Mouse (Mus musculus): ENCODE results near the gene Rasgrp3. TPM values are rescaled to one million over a fixed set of nuclear protein-coding genes. Genes with fewer than 3 reads are reported as not detected.
"Not testable (repeated sequence)": the region's sequence is repeated elsewhere in the genome, so short reads cannot be mapped to it uniquely, and the experiment has no call there.

Rasgrp3 gene
- polyA plus RNA-seq, 1 experiment from 2014 or later, result 5.9 TPM

DNA sequence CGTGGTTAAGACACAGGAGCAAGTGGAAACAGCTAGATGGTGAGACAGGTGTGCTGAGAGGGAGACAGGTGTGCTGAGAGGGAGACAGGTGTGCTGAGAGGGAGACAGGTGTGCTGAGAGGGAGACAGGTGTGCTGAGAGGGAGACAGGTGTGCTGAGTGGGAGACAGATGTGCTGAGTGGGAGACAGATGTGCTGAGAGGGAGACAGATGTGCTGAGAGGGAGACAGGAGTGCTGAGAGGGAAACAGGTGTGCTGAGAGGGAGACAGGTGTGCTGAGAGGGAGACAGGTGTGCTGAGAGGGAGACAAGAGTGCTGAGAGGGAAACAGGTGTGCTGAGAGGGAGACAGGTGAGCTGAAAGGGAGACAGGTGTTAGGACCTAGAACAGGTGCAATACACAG is 27.5 kb downstream of the Rasgrp3 start:
- ATAC-seq (ENCODE audit: low FRiP score); H3K9me3 ChIP-seq (replicated peaks); H3K9ac ChIP-seq (replicated peaks); H3K27me3 ChIP-seq (replicated peaks); H3K27ac ChIP-seq (replicated peaks); H3K4me3 ChIP-seq (replicated peaks); H3K4me2 ChIP-seq; H3K36me3 ChIP-seq: not testable (repeated sequence)
- WGBS, result 93% methylated on average over 1 of the region's 1 CpGs
- H3K4me1 ChIP-seq, result peaks cover 12% of the 10 kb centered on the region

DNA sequence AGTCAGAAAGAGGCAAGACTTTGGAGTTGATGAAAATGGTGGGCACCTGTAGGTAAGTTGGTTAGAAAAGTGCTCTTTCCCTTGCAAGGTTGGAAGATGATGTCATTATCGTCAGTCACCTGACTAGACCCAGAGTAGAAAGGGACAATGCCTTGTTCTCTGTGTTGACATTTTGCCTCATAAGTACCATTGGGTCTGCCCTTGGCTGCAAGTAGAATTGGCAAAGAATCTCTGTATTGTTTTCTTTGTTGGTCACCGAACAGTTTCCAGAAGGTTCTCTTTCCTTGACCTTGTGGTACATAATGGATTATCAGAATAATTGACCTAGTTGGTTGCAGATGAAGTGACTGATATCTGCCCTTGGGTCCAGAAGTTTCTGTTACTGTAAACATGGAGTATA is 27.9 kb downstream of the Rasgrp3 start:
- Histone ChIP-seq H3K27ac (replicated peaks) (no peak overlapping the region), H3K27me3 (replicated peaks) (0 out of 2 replicates have a peak, but pooled peaks cover 8% of the 10 kb centered on the region), H3K9ac (replicated peaks) (no peak overlapping the region), H3K4me1 (peaks cover 12% of the 10 kb centered on the region), H3K9me3 (replicated peaks) (no peaks in the 10 kb centered on the region), H3K4me3 (replicated peaks) (no peak overlapping the region), H3K36me3 (no peaks in the 10 kb centered on the region), H3K4me2 (no peak overlapping the region)
- 92% methylated on average over 2 of the region's 2 CpGs for WGBS
- no peak for ATAC-seq (ENCODE audit: low FRiP score)

DNA sequence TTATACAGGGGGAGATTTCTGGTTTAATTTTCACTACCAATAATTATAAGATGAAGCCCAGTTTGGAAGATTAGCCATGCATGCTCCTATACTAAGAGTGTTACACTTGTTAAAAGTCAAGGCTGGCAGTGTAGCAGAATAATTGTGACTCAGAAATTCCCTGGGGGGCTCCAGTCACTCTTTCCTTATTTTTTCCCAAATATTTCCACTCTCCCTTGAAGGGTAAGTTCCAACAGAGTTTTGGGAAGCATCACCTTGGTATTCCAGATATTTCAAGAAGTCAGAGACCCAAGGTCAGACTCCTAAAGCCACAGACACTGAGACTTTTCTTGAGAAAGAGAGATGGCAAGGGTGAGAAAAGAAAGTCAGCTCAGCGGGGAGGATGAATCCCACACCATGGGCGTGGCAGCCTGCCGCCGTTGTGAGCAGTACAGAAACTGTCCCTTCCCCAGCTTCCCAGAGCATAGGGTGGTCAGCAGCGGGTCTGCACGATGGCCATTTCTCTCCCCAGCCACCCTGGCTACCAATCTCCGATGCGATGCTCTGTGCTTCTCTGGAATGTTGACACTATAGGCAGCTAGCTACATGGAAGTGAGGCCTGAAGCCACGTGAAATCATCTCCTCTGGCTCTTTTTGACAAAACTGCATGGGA is 28.8 kb downstream of the Rasgrp3 start:
- no peaks in the 10 kb centered on the region for H3K36me3 ChIP-seq
- peak overlapping the region; percentile 38 for H3K4me2 ChIP-seq
- H3K4me1 ChIP-seq, result peaks cover 12% of the 10 kb centered on the region
- H3K4me3 ChIP-seq (replicated peaks), result no peak overlapping the region
- H3K27me3 ChIP-seq (replicated peaks), result 0 out of 2 replicates have a peak, but pooled peaks cover 8% of the 10 kb centered on the region
- H3K9ac ChIP-seq (replicated peaks), result no peak overlapping the region
- H3K9me3 ChIP-seq (replicated peaks), result no peaks in the 10 kb centered on the region
- ATAC-seq (ENCODE audit: low FRiP score), result no peak
- 27% methylated on average over 9 of the region's 9 CpGs for WGBS
- no peak overlapping the region for H3K27ac ChIP-seq (replicated peaks)

DNA sequence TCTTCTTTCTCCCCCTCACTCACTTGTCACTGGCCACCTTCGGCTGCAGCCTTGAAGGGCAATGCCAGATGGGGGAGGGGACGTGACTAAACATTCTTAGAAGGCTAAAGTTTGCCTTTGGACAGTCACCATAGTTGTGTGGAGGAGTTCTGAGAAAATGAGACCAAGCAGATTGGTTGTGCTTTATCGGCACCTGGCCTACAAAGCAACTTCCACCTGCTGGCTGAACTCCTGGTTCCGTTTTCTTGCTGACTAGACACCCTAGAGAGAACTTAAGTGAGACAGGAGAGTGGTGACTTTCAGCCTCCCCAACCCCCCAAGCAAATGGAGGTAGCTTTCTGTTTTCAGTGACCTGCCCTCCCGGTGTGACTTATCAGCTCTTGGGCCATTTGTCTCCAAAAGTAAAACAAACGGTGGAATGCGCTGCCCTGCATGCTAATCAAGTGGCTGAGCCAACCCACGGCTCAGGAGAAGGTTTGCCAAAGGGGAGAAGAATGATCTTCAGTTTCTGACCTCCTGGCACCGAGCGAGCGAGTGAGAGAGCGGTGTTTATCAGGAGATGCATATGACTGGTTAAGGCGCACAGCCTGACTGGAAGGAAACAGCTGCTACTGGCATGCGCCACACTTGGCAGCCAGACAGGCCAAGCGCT is 29.4 kb downstream of the Rasgrp3 start:
- H3K9ac ChIP-seq (replicated peaks), result no peak overlapping the region
- H3K9me3 ChIP-seq (replicated peaks), result no peaks in the 10 kb centered on the region
- no peaks in the 10 kb centered on the region for H3K36me3 ChIP-seq
- 0 out of 2 replicates have a peak overlapping the region, but pooled peaks have one; percentile 3 for H3K4me3 ChIP-seq (replicated peaks)
- H3K4me2 ChIP-seq, result peak overlapping the region; percentile 38
- H3K27me3 ChIP-seq (replicated peaks), result 0 out of 2 replicates have a peak, but pooled peaks cover 8% of the 10 kb centered on the region
- no peak overlapping the region for H3K27ac ChIP-seq (replicated peaks)
- WGBS, result 20% methylated on average over 15 of the region's 15 CpGs
- peaks cover 12% of the 10 kb centered on the region for H3K4me1 ChIP-seq
- peak; percentile 63; the same call in 1 of the 2 replicates for ATAC-seq (ENCODE audit: low FRiP score)

DNA sequence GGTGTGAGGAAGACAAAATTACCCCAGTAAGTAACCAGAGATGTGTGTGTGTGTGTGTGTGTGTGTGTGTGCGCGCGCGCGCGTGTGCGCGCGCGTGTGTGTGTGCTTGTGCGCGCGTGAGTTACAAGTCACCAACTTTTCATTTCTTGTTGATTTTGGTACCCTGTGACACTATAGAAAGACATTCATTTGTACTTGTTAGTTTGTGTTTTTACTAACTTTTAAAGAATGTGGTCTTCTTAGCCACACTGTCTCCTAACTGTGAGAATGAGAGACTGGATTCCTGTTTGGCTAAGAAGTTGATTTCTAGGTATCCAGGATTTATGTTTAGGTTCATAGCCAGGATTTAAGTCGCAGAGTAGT is 29.9 kb downstream of the Rasgrp3 start:
- ATAC-seq (ENCODE audit: low FRiP score), result no peak

DNA sequence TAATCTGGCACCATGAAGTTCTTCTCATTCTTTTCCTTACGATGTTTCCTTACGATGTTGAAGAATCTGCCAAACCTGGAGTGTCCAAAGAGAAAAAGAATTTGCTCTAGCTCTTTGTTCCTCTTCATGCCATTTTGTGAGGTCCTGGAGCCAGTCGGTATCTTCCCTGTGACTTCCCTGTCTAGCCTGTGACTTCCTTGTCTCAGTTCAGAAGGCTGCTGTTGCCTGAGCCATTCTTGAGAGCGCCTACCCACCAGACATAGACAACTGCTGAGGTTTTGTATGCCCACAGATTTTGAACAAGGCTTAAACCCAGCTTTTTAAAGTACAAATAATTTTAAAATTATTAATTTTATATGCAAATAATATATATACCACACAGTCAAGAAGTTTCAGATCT is 31.3 kb downstream of the Rasgrp3 start:
- H3K4me2 ChIP-seq, result no peak overlapping the region
- H3K4me1 ChIP-seq, result peaks cover 16% of the 10 kb centered on the region
- H3K27me3 ChIP-seq (replicated peaks), result 0 out of 2 replicates have a peak, but pooled peaks cover 8% of the 10 kb centered on the region
- no peaks in the 10 kb centered on the region for H3K36me3 ChIP-seq
- H3K9ac ChIP-seq (replicated peaks), result no peak overlapping the region
- H3K4me3 ChIP-seq (replicated peaks), result no peak overlapping the region
- no peak for ATAC-seq (ENCODE audit: low FRiP score)
- 92% methylated on average over 4 of the region's 4 CpGs for WGBS
- H3K9me3 ChIP-seq (replicated peaks), result no peaks in the 10 kb centered on the region
- no peak overlapping the region for H3K27ac ChIP-seq (replicated peaks)

More for the DNA sequence above, 29.9 kb downstream of the Rasgrp3 start:
- 81% methylated on average over 14 of the region's 14 CpGs for WGBS
- Histone ChIP-seq H3K4me2 (peak overlapping the region; percentile 38), H3K9ac (replicated peaks) (no peak overlapping the region), H3K27ac (replicated peaks) (no peak overlapping the region), H3K9me3 (replicated peaks) (no peaks in the 10 kb centered on the region), H3K36me3 (no peaks in the 10 kb centered on the region), H3K27me3 (replicated peaks) (0 out of 2 replicates have a peak, but pooled peaks cover 8% of the 10 kb centered on the region), H3K4me1 (peaks cover 12% of the 10 kb centered on the region), H3K4me3 (replicated peaks) (0 out of 2 replicates have a peak overlapping the region, but pooled peaks have one; percentile 3)

DNA sequence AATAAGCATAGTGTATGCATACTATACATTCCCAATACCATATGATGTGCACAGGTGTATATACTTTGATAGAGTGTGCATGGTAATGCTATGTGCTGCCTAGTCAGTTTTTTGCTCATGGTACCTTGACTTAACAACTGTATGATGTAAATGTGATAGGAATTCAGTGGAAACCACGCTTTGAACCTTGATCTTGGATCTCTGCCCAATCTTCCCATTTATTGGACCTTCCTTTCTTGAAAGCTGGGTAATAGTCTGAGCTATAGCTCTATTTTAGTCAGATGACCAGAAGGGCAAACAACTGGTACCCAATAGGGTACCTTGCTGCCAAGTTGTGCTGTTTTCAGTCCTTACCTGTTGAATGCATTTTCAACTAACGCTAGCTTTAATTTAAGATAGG is 31.8 kb downstream of the Rasgrp3 start:
- no peak for ATAC-seq (ENCODE audit: low FRiP score)

DNA sequence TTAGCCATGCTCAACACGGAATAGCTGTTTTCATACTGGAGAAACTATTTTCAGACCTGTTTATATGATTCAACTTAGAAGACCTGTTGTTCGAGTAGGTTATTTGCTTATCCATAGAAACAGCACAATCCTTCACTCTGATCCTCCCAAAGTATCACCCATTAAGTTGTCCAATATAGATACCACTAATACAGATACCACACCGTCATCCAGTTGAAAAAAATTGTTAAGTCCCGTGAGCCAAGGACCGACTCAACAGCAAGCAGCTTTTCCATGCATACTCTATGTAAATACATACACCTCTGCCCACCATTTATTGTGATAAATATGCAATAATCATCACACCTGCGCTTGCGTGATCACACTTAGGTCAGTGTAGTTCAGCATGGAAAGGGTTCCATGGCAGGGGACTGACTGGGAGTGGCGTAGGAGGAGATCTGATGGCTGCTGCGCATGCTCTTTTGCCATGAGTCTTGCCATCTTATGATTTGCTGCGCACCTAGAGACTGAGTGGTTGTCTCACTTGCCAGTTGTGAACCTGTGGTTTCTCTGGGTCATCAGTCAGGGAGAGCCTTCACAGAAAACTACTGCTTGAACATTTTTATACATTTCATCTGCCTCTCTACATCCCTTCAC is 32.9 kb downstream of the Rasgrp3 start:
- no peak overlapping the region for H3K9ac ChIP-seq (replicated peaks)
- H3K27ac ChIP-seq (replicated peaks), result no peak overlapping the region
- no peak for ATAC-seq (ENCODE audit: low FRiP score)
- peaks cover 24% of the 10 kb centered on the region for H3K4me1 ChIP-seq
- H3K4me2 ChIP-seq, result no peak overlapping the region
- 95% methylated on average over 10 of the region's 10 CpGs for WGBS
- 0 out of 2 replicates have a peak, but pooled peaks cover 8% of the 10 kb centered on the region for H3K27me3 ChIP-seq (replicated peaks)
- no peak overlapping the region for H3K4me3 ChIP-seq (replicated peaks)
- H3K9me3 ChIP-seq (replicated peaks), result no peaks in the 10 kb centered on the region
- H3K36me3 ChIP-seq, result no peaks in the 10 kb centered on the region

More for the DNA sequence above, 31.8 kb downstream of the Rasgrp3 start:
- Histone ChIP-seq H3K9ac (replicated peaks) (no peak overlapping the region), H3K9me3 (replicated peaks) (no peaks in the 10 kb centered on the region), H3K4me2 (no peak overlapping the region), H3K27ac (replicated peaks) (no peak overlapping the region), H3K36me3 (no peaks in the 10 kb centered on the region), H3K4me3 (replicated peaks) (no peak overlapping the region), H3K27me3 (replicated peaks) (0 out of 2 replicates have a peak, but pooled peaks cover 8% of the 10 kb centered on the region), H3K4me1 (peaks cover 22% of the 10 kb centered on the region)
- WGBS, result 88% methylated on average over 2 of the region's 2 CpGs

DNA sequence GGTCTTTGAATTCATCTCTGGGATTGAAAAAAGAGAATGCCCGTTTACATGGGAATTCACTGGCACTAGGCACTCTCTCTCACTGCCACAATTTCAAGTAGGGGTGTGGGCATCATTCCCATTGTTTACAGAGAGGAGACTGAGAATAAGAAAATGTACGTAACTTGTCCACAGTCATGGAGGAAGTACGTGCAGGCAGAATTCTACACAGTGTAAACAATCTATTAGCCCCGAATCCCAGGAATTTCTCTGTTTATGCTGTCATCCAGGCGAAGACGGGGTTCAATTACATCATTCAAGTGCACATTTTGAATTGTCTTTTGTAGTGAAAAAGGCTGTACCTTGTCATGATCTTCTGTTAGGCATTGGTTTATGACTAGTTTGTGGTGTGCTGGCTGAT is 34.6 kb downstream of the Rasgrp3 start:
- no peak for ATAC-seq (ENCODE audit: low FRiP score)
- Histone ChIP-seq H3K4me3 (replicated peaks) (no peak overlapping the region), H3K4me2 (no peak overlapping the region), H3K27me3 (replicated peaks) (no peaks in the 10 kb centered on the region), H3K36me3 (no peaks in the 10 kb centered on the region), H3K9ac (replicated peaks) (no peak overlapping the region), H3K27ac (replicated peaks) (no peak overlapping the region), H3K4me1 (peaks cover 14% of the 10 kb centered on the region), H3K9me3 (replicated peaks) (no peaks in the 10 kb centered on the region)
- 74% methylated on average over 6 of the region's 6 CpGs for WGBS

DNA sequence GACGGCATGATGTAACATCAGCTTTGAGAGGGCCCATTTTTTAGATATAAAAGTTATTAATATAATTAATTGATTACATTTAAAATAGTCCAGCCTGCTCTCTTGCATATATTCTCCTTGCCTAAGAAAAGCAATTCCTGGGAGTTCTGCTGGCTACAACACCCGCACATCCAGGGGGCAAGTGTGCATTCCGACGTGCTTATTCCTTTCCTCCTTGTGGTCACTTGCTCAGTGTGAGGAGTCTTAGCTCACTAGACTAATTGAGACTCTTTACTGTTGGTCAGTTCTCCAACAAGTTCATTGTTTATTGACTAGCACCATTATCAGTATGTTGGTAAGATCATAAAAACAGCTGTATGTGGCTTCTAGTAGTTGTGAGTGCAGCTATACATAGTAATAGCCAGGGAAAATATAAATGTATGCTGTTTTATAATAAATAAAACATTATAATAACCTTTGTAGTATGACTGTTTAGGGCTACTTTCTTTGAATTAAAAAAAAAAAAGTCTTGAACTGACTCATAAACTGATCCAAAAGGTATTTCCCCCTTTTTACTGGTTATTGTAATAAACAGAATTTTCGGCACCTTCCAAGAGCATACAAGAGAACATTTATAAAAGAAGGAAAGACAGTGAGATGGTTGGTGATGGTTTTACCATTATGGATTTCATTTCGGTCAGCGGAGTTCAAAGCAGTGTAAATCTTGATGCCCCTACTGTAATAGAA is 35.4 kb downstream of the Rasgrp3 start:
- no peaks in the 10 kb centered on the region for H3K9me3 ChIP-seq (replicated peaks)
- no peak; the same call in 1 of the 2 replicates for ATAC-seq (ENCODE audit: low FRiP score)
- H3K27ac ChIP-seq (replicated peaks), result no peak overlapping the region
- no peak overlapping the region for H3K4me3 ChIP-seq (replicated peaks)
- 81% methylated on average over 7 of the region's 7 CpGs for whole genome bisulfite sequencing
- H3K27me3 ChIP-seq (replicated peaks), result no peaks in the 10 kb centered on the region
- H3K4me1 ChIP-seq, result peaks cover 12% of the 10 kb centered on the region
- H3K4me2 ChIP-seq, result no peak overlapping the region
- H3K9ac ChIP-seq (replicated peaks), result no peak overlapping the region
- H3K36me3 ChIP-seq, result no peaks in the 10 kb centered on the region

DNA sequence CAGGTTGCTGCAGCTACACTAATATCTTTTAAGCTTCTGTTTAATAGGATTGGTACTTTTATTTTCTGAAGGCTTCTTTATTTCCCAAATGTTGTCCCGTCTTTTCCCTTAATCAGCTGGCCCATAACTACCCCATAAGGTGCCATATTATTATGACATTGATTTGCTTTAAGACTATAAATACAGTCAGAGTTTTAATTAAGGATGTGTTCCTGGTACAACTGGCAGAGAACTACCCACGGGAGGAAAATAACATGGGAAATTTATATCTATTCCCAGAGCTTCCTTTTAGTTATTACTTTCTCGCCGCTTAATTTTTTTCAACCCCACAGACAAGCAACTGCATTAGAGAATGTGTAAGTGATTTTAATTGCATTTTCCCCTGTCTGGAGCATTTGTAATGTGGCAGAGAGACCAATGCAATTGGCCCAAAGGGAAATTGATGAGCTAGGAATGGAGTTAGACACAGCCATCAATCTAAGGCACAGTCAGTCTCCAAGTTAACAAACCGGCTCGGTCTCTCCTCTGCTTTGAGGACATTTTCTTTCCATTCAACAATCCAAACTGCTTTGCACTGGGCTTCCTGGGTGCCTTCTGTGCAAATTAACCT is 36.1 kb downstream of the Rasgrp3 start:
- Histone ChIP-seq H3K4me3 (replicated peaks) (no peak overlapping the region), H3K4me2 (0 out of 2 replicates have a peak overlapping the region, but pooled peaks have one; percentile 2), H3K9ac (replicated peaks) (no peak overlapping the region), H3K36me3 (no peaks in the 10 kb centered on the region), H3K4me1 (peaks cover 12% of the 10 kb centered on the region), H3K27ac (replicated peaks) (peak overlapping the region; percentile 60), H3K27me3 (replicated peaks) (no peaks in the 10 kb centered on the region), H3K9me3 (replicated peaks) (no peaks in the 10 kb centered on the region)
- 33% methylated on average over 6 of the region's 6 CpGs for WGBS
- ATAC-seq (ENCODE audit: low FRiP score), result peak; percentile 89
